Mouse (Mus musculus) stomach, embryonic 14.5 days (tissue): ENCODE data around the gene Speer4b. TPM values are rescaled to one million over a fixed set of nuclear protein-coding genes. Genes with fewer than 3 reads are reported as not detected.
"Not testable (repeated sequence)": the region's sequence is repeated elsewhere in the genome, so short reads cannot be mapped to it uniquely, and the experiment has no call there.

Experiments
- ATAC-seq: fragments of 200-750 bp; cut with Nextera tagmentation; 2 replicates; pipeline ENCODE4 v1.8.0; 2017; ENCODE audit warnings: low read depth, moderate TSS enrichment; ENCODE audit not compliant: insufficient number of reproducible peaks, insufficient read depth, low FRiP score
- H3K27ac ChIP-seq: fragments of 300-500 bp; sonication (generic); 2 replicates; pipeline ENCODE4 v1.5.1; 2014; ENCODE audit warnings: mild to moderate bottlenecking, low read length, moderate library complexity, mixed read lengths
- H3K27me3 ChIP-seq: fragments of 300-500 bp; sonication (generic); 2 replicates; pipeline ENCODE4 v1.6.1; 2014; ENCODE audit warnings: low read length, control low read depth, mixed read lengths; ENCODE audit not compliant: control insufficient read depth, insufficient read depth
- H3K36me3 ChIP-seq: fragments of 300-500 bp; sonication (generic); 2 replicates; pipeline ENCODE4 v1.6.1; 2014; ENCODE audit warnings: mild to moderate bottlenecking, control low read depth, low read length, moderate library complexity, mixed read lengths; ENCODE audit not compliant: control insufficient read depth, insufficient read depth
- H3K4me1 ChIP-seq: fragments of 300-500 bp; sonication (generic); 2 replicates; pipeline ENCODE4 v1.6.1; 2014; ENCODE audit warnings: low read length, control low read depth, mixed read lengths; ENCODE audit not compliant: control insufficient read depth, insufficient read depth
- H3K4me2 ChIP-seq: fragments of 300-500 bp; sonication (generic); replicated peaks from 2 replicates; pipeline ENCODE4 v1.6.1; 2014; ENCODE audit warnings: low read depth, low read length, control low read depth
- H3K4me3 ChIP-seq: fragments of 300-500 bp; sonication (generic); 2 replicates; pipeline ENCODE4 v1.5.1; 2014; ENCODE audit warnings: low read depth, low read length, control low read depth
- H3K9ac ChIP-seq: fragments of 300-500 bp; sonication (generic); replicated peaks from 2 replicates; pipeline ENCODE4 v1.6.1; 2014; ENCODE audit warnings: low read depth, mild to moderate bottlenecking, control low read depth, low read length, moderate library complexity, mixed read lengths
- H3K9me3 ChIP-seq: fragments of 300-500 bp; sonication (generic); 2 replicates; pipeline ENCODE4 v1.6.1; 2016; ENCODE audit warnings: low read depth, low read length, control low read depth; ENCODE audit not compliant: control insufficient read depth
- WGBS: fragments of 180-500 bp; shearing (Covaris S2); extraction: QIAGEN DNeasy Blood & Tissue Kit; methylation state at CpG from one replicate; pipeline ENCODE4 v1.1.7; 2014; 5-methylcytosine and 5-hydroxymethylcytosine counted together
- polyA plus RNA-seq: library from polyadenylated mRNA; unstranded; fragments of >200 nt; fragmentation: Nextera tagmentation; extraction: Ambion mirVana; gene quantifications from 2 replicates; pipeline ENCODE4 v1.2.1, GENCODE M21; 2014

Gene Speer4b
- polyA plus RNA-seq, result 0.51 TPM in 1 of 2 replicates, not detected in the other

DNA sequence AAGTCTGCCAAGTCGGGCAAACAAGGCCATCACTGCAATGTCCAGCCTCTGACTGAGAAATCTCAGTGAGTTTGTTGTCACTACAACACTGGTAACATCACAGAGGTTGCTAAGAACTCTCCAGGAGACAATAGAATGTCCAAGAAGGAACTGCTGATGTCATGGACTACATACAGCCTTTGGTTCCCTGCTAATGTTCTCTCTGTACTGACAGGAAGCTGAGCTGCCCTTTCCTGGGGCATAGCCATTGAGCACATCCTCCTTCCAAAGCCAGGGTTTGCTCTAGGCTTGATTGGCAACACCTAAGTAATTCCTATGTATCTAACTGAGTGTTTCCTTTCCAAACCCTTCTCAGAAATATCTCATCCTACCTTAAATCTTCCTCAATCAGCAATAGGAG lies at the start of gene Speer4b:
Speer4b (minus strand) TSS at position 101 of the 400 bp plus-strand sequence.
- not testable (repeated sequence) for H3K36me3 ChIP-seq, H3K27me3 ChIP-seq, H3K4me1 ChIP-seq, H3K27ac ChIP-seq, H3K9me3 ChIP-seq, H3K9ac ChIP-seq, ATAC-seq, H3K4me3 ChIP-seq, H3K4me2 ChIP-seq
- WGBS, result 57% methylated on average over 1 of the region's 1 CpGs

GRCm38 (mm10) chr5:27549291-27549690 lies 48.1 kb upstream of the Speer4b start:
- no peaks in the 10 kb centered on the region for H3K27me3 ChIP-seq
- no peaks in the 10 kb centered on the region for H3K4me1 ChIP-seq
- H3K9ac ChIP-seq, result no peak overlapping the region
- H3K4me2 ChIP-seq, result no peak overlapping the region
- 77% methylated on average over 4 of the region's 4 CpGs for WGBS
- no peaks in the 10 kb centered on the region for H3K9me3 ChIP-seq
- no peak for ATAC-seq
- H3K27ac ChIP-seq, result no peak overlapping the region
- H3K36me3 ChIP-seq, result no peaks in the 10 kb centered on the region
- H3K4me3 ChIP-seq, result no peak overlapping the region

GRCm38 (mm10) chr5:27544816-27545270 lies 43.6 kb upstream of the Speer4b start:
- no peak overlapping the region for H3K27ac ChIP-seq
- no peak overlapping the region for H3K4me3 ChIP-seq
- H3K4me1 ChIP-seq, result no peaks in the 10 kb centered on the region
- no peaks in the 10 kb centered on the region for H3K27me3 ChIP-seq
- no peak overlapping the region for H3K9ac ChIP-seq
- H3K36me3 ChIP-seq, result no peaks in the 10 kb centered on the region
- ATAC-seq, result peak; percentile 46; the same call in 1 of the 2 replicates
- WGBS, result 8% methylated on average over 2 of the region's 2 CpGs
- no peaks in the 10 kb centered on the region for H3K9me3 ChIP-seq
- no peak overlapping the region for H3K4me2 ChIP-seq

GRCm38 (mm10) chr5:27526906-27527305 lies 25.7 kb upstream of the Speer4b start:
- no peak overlapping the region for H3K4me3 ChIP-seq
- H3K27me3 ChIP-seq, result no peaks in the 10 kb centered on the region
- no peak overlapping the region for H3K27ac ChIP-seq
- H3K9me3 ChIP-seq, result no peaks in the 10 kb centered on the region
- H3K4me2 ChIP-seq, result no peak overlapping the region
- ATAC-seq, result no peak
- H3K36me3 ChIP-seq, result no peaks in the 10 kb centered on the region
- WGBS, result 93% methylated on average over 1 of the region's 1 CpGs
- H3K4me1 ChIP-seq, result no peaks in the 10 kb centered on the region
- H3K9ac ChIP-seq, result no peak overlapping the region

- H3K4me2 ChIP-seq, result no peak overlapping the region
- H3K4me3 ChIP-seq, result no peak overlapping the region
- no peaks in the 10 kb centered on the region for H3K4me1 ChIP-seq
- H3K9ac ChIP-seq, result no peak overlapping the region
- no peak for ATAC-seq
- H3K9me3 ChIP-seq, result no peaks in the 10 kb centered on the region
- no peak overlapping the region for H3K27ac ChIP-seq
- H3K36me3 ChIP-seq, result no peaks in the 10 kb centered on the region
- H3K27me3 ChIP-seq, result no peaks in the 10 kb centered on the region
Observed at GRCm38 (mm10) chr5:27518716-27519115, 17.5 kb upstream of the Speer4b start.

DNA sequence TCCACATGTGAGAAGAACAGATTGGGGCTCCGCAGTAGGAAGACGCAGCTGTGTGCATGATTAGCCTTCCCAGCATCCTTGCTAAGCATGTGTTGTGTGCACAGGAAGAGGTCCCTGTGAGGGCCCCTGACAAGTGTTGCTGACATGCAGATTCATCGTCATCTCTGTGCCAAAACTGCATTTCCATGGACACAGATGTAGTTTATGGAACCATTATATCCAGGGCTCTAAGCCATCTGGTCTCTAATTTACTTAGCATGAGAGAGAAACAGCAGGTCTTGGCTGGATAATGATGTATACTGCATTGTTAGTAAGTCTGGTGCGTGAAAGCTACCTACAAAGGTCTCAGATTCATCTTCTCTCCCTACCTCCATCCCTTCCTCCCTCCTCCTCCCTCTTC lies 10.3 kb downstream of the Speer4b start:
- no peak overlapping the region for H3K4me3 ChIP-seq
- no peaks in the 10 kb centered on the region for H3K4me1 ChIP-seq
- no peaks in the 10 kb centered on the region for H3K36me3 ChIP-seq
- WGBS, result 81% methylated on average over 4 of the region's 4 CpGs
- H3K9me3 ChIP-seq, result no peaks in the 10 kb centered on the region
- H3K4me2 ChIP-seq, result no peak overlapping the region
- H3K27ac ChIP-seq, result no peak overlapping the region
- H3K27me3 ChIP-seq, result no peaks in the 10 kb centered on the region
- no peak overlapping the region for H3K9ac ChIP-seq
- ATAC-seq, result no peak

- WGBS, result 41% methylated on average over 1 of the region's 1 CpGs
- no peaks in the 10 kb centered on the region for H3K36me3 ChIP-seq
- no peak for ATAC-seq
Observed at GRCm38 (mm10) chr5:27486138-27486537, 15.1 kb downstream of the Speer4b start.

GRCm38 (mm10) chr5:27481706-27482105 lies 19.5 kb downstream of the Speer4b start:
- no peaks in the 10 kb centered on the region for H3K27me3 ChIP-seq
- WGBS, result 75% methylated on average over 2 of the region's 2 CpGs
- H3K9ac ChIP-seq, result no peak overlapping the region
- ATAC-seq, result no peak
- no peaks in the 10 kb centered on the region for H3K9me3 ChIP-seq
- H3K4me3 ChIP-seq, result no peak overlapping the region
- H3K36me3 ChIP-seq, result no peaks in the 10 kb centered on the region
- H3K27ac ChIP-seq, result no peak overlapping the region
- H3K4me2 ChIP-seq, result no peak overlapping the region
- H3K4me1 ChIP-seq, result no peaks in the 10 kb centered on the region

More at GRCm38 (mm10) chr5:27486138-27486537, 15.1 kb downstream of the Speer4b start:
- Histone ChIP-seq H3K4me1 (no peaks in the 10 kb centered on the region), H3K9ac (no peak overlapping the region), H3K4me2 (no peak overlapping the region), H3K27ac (no peak overlapping the region), H3K27me3 (no peaks in the 10 kb centered on the region), H3K9me3 (no peaks in the 10 kb centered on the region), H3K4me3 (no peak overlapping the region)

DNA sequence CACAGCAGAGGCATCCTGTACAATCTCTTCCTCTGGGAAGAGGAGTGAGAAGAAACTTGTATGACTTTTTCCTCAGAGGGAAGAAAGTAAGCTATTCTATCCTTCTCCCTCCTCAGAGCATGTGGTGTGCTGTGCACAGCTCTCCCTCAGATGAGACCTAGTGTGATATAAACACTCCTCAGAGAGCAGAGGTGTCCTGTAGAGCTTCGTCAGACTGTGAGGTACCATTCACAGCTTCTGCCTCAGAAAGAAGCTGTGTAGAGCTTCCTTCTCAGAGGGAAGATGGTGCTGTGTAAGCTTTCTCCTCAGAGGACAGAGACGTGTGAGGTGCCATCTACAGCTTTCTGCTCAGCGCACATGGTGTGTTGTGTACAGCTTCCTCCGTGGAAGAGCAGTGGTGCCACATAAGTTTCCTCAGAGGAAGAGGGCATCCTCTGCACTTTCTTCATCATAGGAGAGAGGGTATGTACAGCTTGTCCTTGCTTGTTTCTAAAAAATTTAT lies 26.2 kb downstream of the Speer4b start:
- H3K27ac ChIP-seq, result no peak overlapping the region
- 74% methylated on average over 4 of the region's 4 CpGs for WGBS

More for the DNA sequence above, 26.2 kb downstream of the Speer4b start:
- Histone ChIP-seq H3K4me3 (no peak overlapping the region), H3K27me3 (no peaks in the 10 kb centered on the region), H3K9ac (no peak overlapping the region), H3K4me2 (no peak overlapping the region), H3K36me3 (no peaks in the 10 kb centered on the region), H3K9me3 (no peaks in the 10 kb centered on the region), H3K4me1 (no peaks in the 10 kb centered on the region)
- ATAC-seq, result no peak
